Mouse (Mus musculus): ENCODE measurements around the gene Gga2.

The Gga2 gene

DNA sequence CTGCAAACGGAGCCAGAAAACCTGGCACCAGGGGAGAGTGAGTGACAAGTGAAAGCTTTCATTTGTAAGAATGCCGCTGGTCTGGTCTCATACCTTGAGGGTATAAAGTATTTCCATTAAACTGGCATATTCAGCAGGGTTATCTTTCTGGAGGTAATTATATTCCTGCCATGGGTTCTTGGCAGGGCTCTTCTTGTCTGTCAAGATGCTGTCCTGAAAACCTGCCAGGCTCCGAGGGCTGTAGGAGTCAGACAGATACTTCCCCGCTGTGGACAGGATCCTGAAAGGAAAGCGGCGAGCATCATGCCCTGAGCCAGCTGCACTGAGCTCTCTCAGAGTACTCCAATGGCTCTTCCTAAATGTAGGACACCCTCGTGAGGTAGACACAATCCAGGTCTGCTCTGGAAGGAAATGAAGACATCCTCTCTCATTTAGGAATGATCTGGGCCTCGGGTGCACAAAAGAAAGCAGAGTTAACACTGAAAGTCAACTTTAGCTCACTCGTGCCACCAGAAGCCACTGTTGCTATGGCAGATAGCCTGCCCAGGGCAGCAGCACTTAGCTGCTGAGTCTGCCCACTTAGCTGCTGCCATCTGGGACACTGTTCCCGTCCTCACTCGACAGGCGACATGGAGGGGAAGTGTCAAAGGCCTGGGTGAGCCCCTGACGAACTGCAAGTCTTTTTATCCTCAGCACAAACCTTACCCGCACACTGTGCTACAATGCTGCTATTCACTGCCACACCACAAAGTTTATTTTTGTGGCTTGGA, 84.0 kb downstream of the Gga2 start:
- no peak for DNase-seq (ENCODE audit: low spot score)
